Mouse (Mus musculus) liver, embryonic 14.5 days (tissue): Measurements from ENCODE around the gene Mlec. TPM values are rescaled to one million over a fixed set of nuclear protein-coding genes. Genes with fewer than 3 reads are reported as not detected.

Experiments
- ATAC-seq: fragments of 200-750 bp; cut with Nextera tagmentation; 2 replicates; pipeline ENCODE4 v1.8.0; 2017; ENCODE audit warnings: moderate number of reproducible peaks, mild to moderate bottlenecking, moderate library complexity; ENCODE audit not compliant: insufficient read depth
- DNase-seq, 3 experiments: peaks; one replicate each; pipeline ENCODE4 v3.0.0-alpha.2; 2012 to 2013; ENCODE audit warnings: low read depth in 3 of 3, low spot score in 3 of 3
- H3K27ac ChIP-seq: fragments of 300-500 bp; sonication (generic); 2 replicates; pipeline ENCODE4 v1.5.1; 2014; ENCODE audit warnings: moderate library complexity, mild to moderate bottlenecking, control low read depth, inconsistent platforms
- H3K27me3 ChIP-seq: fragments of 300-500 bp; sonication (generic); 2 replicates; pipeline ENCODE4 v1.6.1; 2014; ENCODE audit warnings: mild to moderate bottlenecking, low read length, moderate library complexity; ENCODE audit not compliant: control insufficient read depth, insufficient read depth
- H3K36me3 ChIP-seq: fragments of 300-500 bp; sonication (generic); replicated peaks from 2 replicates; pipeline ENCODE4 v1.6.1; 2014; ENCODE audit warnings: low read depth; ENCODE audit not compliant: control insufficient read depth, insufficient read depth
- H3K4me1 ChIP-seq, 2 experiments: fragments of 200-500 bp in 1 of 2; fragments of 300-500 bp in 1 of 2; sonication (generic) in 1 of 2; replicated peaks; 2 replicates each; pipeline ENCODE4 v1.6.1; 2012 to 2014; ENCODE audit warnings: antibody characterized with exemption in 1 of 2, inconsistent platforms in 1 of 2, low read length in 1 of 2; ENCODE audit not compliant: control insufficient read depth in 2 of 2, insufficient read depth in 2 of 2
- H3K4me2 ChIP-seq: fragments of 300-500 bp; sonication (generic); 2 replicates; pipeline ENCODE4 v1.6.1; 2014; ENCODE audit warnings: low read depth, mild to moderate bottlenecking, control low read depth, moderate library complexity
- H3K4me3 ChIP-seq, 2 experiments: fragments of 200-500 bp in 1 of 2; fragments of 300-500 bp in 1 of 2; sonication (generic) in 1 of 2; 2 replicates each; pipeline ENCODE4 v1.5.1; 2012 to 2014; ENCODE audit warnings: low read depth in 2 of 2, low read length in 2 of 2, mild to moderate bottlenecking in 2 of 2, control low read depth in 1 of 2, inconsistent platforms in 1 of 2, moderate library complexity in 1 of 2; ENCODE audit not compliant: insufficient read depth in 1 of 2
- H3K9ac ChIP-seq: fragments of 300-500 bp; sonication (generic); replicated peaks from 2 replicates; pipeline ENCODE4 v1.6.1; 2014; ENCODE audit warnings: mild to moderate bottlenecking, control low read depth, moderate library complexity
- H3K9me3 ChIP-seq: fragments of 300-500 bp; sonication (generic); 2 replicates; pipeline ENCODE4 v1.6.1; 2016; ENCODE audit warnings: low read length, mixed read lengths; ENCODE audit not compliant: control insufficient read depth
- CTCF ChIP-seq: IDR thresholded peaks from 2 replicates; pipeline ENCODE4 v1.5.1; 2016; ENCODE audit warnings: antibody characterized with exemption, low read depth, control low read depth
- EP300 ChIP-seq: IDR thresholded peaks from 2 replicates; pipeline ENCODE4 v1.6.1; 2016; ENCODE audit warnings: antibody characterized with exemption, low read depth
- WGBS: fragments of 180-500 bp; shearing (Covaris S2); extraction: QIAGEN DNeasy Blood & Tissue Kit; methylation state at CpG from one replicate; pipeline ENCODE4 v1.1.7; 2014; ENCODE audit not compliant: insufficient replicate concordance; 5-methylcytosine and 5-hydroxymethylcytosine counted together
- polyA plus RNA-seq, 2 experiments: library from polyadenylated mRNA; depleted of rRNA in 1 of 2; stranded (reverse) in 1 of 2; unstranded in 1 of 2; fragments of >200 nt; fragmentation: Nextera tagmentation in 1 of 2; extraction: Ambion mirVana in 1 of 2; gene quantifications; 2 replicates each; pipeline versions ENCODE4 v1.2.1 to v1.2.3; 2012 to 2014

The Mlec gene
- polyA plus RNA-seq, 2 experiments, result 13.9 to 34.1 TPM

DNA sequence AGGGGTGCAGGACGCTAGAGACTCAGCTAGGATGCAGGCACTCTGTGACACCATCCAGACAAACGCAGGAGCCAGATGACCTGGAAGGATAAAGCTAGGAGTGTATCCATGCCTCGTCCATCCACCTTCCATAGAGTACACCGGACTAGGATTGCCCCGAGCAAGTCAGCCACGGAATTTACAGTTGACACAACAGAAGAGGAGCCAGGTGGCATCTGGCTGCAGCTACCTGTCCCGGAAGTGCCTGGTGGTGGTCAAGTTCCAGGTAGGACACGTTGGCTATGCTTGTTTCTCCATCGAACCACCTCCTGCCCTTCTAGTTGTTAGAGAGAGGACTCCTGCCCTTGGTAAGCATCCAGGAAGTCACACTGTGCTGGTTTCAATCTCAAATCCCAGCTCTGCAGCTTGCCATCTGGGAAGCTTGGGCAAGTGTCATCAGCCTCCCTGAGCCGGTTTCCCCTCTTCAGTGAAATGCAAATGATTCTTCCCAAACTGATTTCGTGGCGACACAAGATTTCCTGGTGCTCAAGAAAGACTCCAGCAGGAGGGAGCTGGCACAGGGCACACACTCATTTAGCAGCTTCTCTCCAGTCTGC, 36.7 kb upstream of the Mlec start:
- DNase-seq, result no peak
- peak overlapping the region; percentile 51 for H3K4me2 ChIP-seq
- no peak overlapping the region for H3K9ac ChIP-seq
- H3K4me3 ChIP-seq, result no peak overlapping the region
- H3K27me3 ChIP-seq, result peaks cover 57% of the 10 kb centered on the region
- no peaks in the 10 kb centered on the region for H3K9me3 ChIP-seq
- no peaks in the 10 kb centered on the region for H3K36me3 ChIP-seq
- no peaks in the 10 kb centered on the region for H3K4me1 ChIP-seq
- 9% methylated on average over 12 of the region's 12 CpGs for WGBS
- TF ChIP-seq EP300 (no peak), CTCF (no peak)
- ATAC-seq, result no peak
- no peak overlapping the region for H3K27ac ChIP-seq

GRCm38 (mm10) chr5:115193669-115194625, 36.0 kb upstream of the Mlec start, which contains the start of gene Cabp1:
TSS of gene Cabp1 (minus strand) at chr5:115194381.
- TF ChIP-seq CTCF (peak; percentile 19; the same call in 1 of the 2 replicates), EP300 (no peak)
- Histone ChIP-seq H3K27ac (no peak within 1 kb of the TSS), H3K4me1 (no peaks in the 10 kb centered on the region), H3K9me3 (no peaks in the 10 kb centered on the region), H3K27me3 (peaks cover 60% of the 10 kb centered on the region), H3K4me2 (peak within 1 kb of the TSS; percentile 51), H3K4me3 (peak within 1 kb of the TSS in 1 of 2 experiments; percentile 42; a peak in 3 of 4 replicates), H3K9ac (no peak within 1 kb of the TSS), H3K36me3 (no peaks in the 10 kb centered on the region)
- WGBS, result under 1% methylated on average over 100 of the region's 116 CpGs
- no peak for DNase-seq
- ATAC-seq, result no peak

DNA sequence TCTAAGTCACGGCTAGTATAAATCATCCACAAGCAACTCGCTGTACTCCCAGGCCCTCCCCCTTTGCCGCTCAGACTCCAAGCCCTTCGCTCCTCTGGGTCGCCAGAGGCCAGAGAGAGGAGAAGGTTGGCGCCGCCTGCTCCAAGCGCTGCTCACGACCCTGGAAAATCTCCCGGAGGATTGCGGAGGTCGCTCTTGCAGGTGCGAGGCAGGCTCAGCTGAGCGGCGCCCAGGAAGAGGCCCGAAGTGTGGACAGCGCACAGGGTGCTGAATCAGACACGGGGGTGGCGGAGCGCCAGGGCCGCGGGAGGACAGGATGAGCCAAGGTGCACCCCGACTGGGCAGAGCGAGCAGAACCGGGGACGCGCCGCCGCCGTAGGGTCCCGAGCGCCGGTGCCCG, 35.2 kb upstream of the Mlec start:
- no peak for TF ChIP-seq EP300
- no peak for TF ChIP-seq CTCF
- Histone ChIP-seq H3K4me2 (peak overlapping the region; percentile 51), H3K4me3 (peak overlapping the region in 1 of 2 experiments; percentile 42; a peak in 2 of 4 replicates), H3K4me1 (no peaks in the 10 kb centered on the region), H3K27me3 (peaks cover 60% of the 10 kb centered on the region), H3K9me3 (no peaks in the 10 kb centered on the region), H3K36me3 (no peaks in the 10 kb centered on the region), H3K27ac (no peak overlapping the region), H3K9ac (no peak overlapping the region)
- DNase-seq, result no peak
- 2% methylated on average over 34 of the region's 34 CpGs for WGBS
- ATAC-seq, result no peak

DNA sequence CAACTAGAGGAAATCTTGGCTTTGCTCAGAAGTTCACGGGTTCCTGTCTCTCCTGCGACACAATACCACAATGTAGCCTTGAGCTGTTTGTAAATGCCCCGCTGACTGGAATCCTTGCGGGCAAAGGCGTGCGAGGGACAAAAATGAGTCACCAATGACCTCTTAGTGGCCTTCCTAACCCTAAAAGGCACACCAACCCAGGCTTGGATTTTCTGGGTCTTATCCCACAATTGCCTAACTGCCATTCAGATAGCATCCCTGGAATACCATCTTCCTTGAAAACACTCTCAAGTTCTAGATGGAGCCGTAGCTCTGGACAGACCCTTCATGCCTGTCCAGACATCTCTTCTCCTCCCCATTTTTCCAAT, 34.8 kb upstream of the Mlec start:
- H3K9ac ChIP-seq, result no peak overlapping the region
- no peak for ATAC-seq
- H3K36me3 ChIP-seq, result no peaks in the 10 kb centered on the region
- H3K4me2 ChIP-seq, result no peak overlapping the region
- TF ChIP-seq CTCF (no peak), EP300 (no peak)
- DNase-seq, result no peak
- no peak overlapping the region for H3K4me3 ChIP-seq
- H3K27ac ChIP-seq, result no peak overlapping the region
- H3K9me3 ChIP-seq, result no peaks in the 10 kb centered on the region
- 13% methylated on average over 7 of the region's 7 CpGs for WGBS
- H3K4me1 ChIP-seq, result no peaks in the 10 kb centered on the region
- H3K27me3 ChIP-seq, result peaks cover 60% of the 10 kb centered on the region
